7 mouse cellular contexts compared by ENCODE assay signal in genomic region chr15:79804352-79805071, GRCm38 (mm10). TPM values are rescaled to one million over a fixed set of nuclear protein-coding genes. Genes with fewer than 3 reads are reported as not detected.
DNase-seq lines count a peak whose midpoint lies in the region; ATAC-seq and TF ChIP-seq lines count a peak whose summit lies in the region.

Gene Nptxr, minus strand, starts transcription at chr15:79804766.

- peaks cover 91% of the 10 kb centered on the region for H3K27me3 ChIP-seq in forebrain, embryonic 10.5 days (ENCODE audit: poor library complexity, severe bottlenecking)
- peaks cover 37% of the 10 kb centered on the region for H3K27me3 ChIP-seq in small intestine, adult 2 months (ENCODE audit: control insufficient read depth, insufficient read depth, low read length)

- under 1% methylated on average over 90 of the region's 91 CpGs for WGBS in forebrain, embryonic 10.5 days
- under 1% methylated on average over 87 of the region's 91 CpGs for WGBS in small intestine, adult 2 months

- no peak for TF ChIP-seq POLR2A in small intestine, adult 2 months (IDR thresholded peaks at IDR 0.05; ENCODE audit: low read depth, low read length)

- TF ChIP-seq CTCF in small intestine, adult 2 months (IDR thresholded peaks at IDR 0.05; ENCODE audit: extremely low read depth, insufficient read length, insufficient replicate concordance, low read depth, low read length), result no peak

- H3K4me3 ChIP-seq in forebrain, embryonic 10.5 days, result peak within 1 kb of the TSS; percentile 73
- peak within 1 kb of the TSS; percentile 58 for H3K4me3 ChIP-seq in small intestine, adult 2 months (ENCODE audit: low read depth, low read length)

- peak; percentile 64 for DNase-seq in Muller cell, postnatal 12 days (ENCODE audit: inconsistent ontology term)
- peak; percentile 72 to 82 for DNase-seq in adrenal gland, postnatal 36 days
- DNase-seq in forebrain, embryonic 10.5 days (ENCODE audit: extremely low spot score, low spot score), result peak; percentile 53
- peak; percentile 61 for DNase-seq in heart, postnatal 4 days
- no peak for DNase-seq in left cerebral cortex, adult 8-10 months (ENCODE audit: low spot score in 2 of 2)

- no peaks in the 10 kb centered on the region for H3K9me3 ChIP-seq in forebrain, embryonic 10.5 days

- peak within 1 kb of the TSS; percentile 79 for H3K27ac ChIP-seq in forebrain, embryonic 10.5 days
- H3K27ac ChIP-seq in small intestine, adult 2 months (ENCODE audit: insufficient read depth, low read depth, low read length), result no peak within 1 kb of the TSS

- H3K36me3 ChIP-seq in forebrain, embryonic 10.5 days (replicated peaks), result no peaks in the 10 kb centered on the region
- no peaks in the 10 kb centered on the region for H3K36me3 ChIP-seq in small intestine, adult 2 months (ENCODE audit: control insufficient read depth, insufficient read depth, low read length)

- ATAC-seq in megakaryocyte progenitor cell, adult 5-6 weeks (replicated peaks; ENCODE audit: poor library complexity), result peak; percentile 42; the same call in 1 of the 2 replicates

- H3K4me1 ChIP-seq in forebrain, embryonic 10.5 days, result peaks cover 20% of the 10 kb centered on the region
- H3K4me1 ChIP-seq in small intestine, adult 2 months (ENCODE audit: control insufficient read depth, insufficient read depth, insufficient read length, low read length), result peaks cover 3% of the 10 kb centered on the region

RNA-seq across cellular contexts. Expression of gene Nptxr, which starts in this region (rescaled TPM):
- 1 to 10 TPM; 6.0 to 6.7 TPM for total RNA-seq in adrenal gland, postnatal 36 days (2021)
- polyA plus RNA-seq in forebrain, embryonic 10.5 days (2016; fragmentation: Nextera tagmentation; extraction: Ambion mirVana), result 1.6 and 1.7 TPM in 2 replicates
- total RNA-seq in heart, postnatal 4 days (2021), result 1 to 10 TPM; 5.8 to 6.0 TPM
- 100 to 1,000 TPM; 506 to 553 (median 527) TPM for total RNA-seq in left cerebral cortex, adult 8-10 months (2022)
- 0.15 and 0.20 TPM in 2 replicates for total RNA-seq in megakaryocyte progenitor cell, adult 5-6 weeks (2015)
- 0.14 and 0.17 TPM in 2 replicates for total RNA-seq in megakaryocyte progenitor cell, adult 5-6 weeks (2017)
- polyA plus RNA-seq in small intestine, adult 2 months (2012; rRNA removed), result 1.0 and 1.3 TPM in 2 replicates

Comparison
In these comparisons a context has a peak if more than half of its experiments do, and no peak if none do; other contexts are left out.
1. RNA of gene Nptxr (total RNA-seq): 506 to 553 TPM in left cerebral cortex, adult 8-10 months; 6.0 to 6.7 TPM in adrenal gland, postnatal 36 days, 5.8 to 6.0 TPM in heart, postnatal 4 days and 0.14 to 0.20 TPM in megakaryocyte progenitor cell, adult 5-6 weeks; every median in the first group is over 10 times any median in the second.
2. Peak in ATAC-seq in megakaryocyte progenitor cell, adult 5-6 weeks; RNA of the gene not detected or under 1 TPM.
3. DNase-seq: peak in Muller cell, postnatal 12 days (single experiment), adrenal gland, postnatal 36 days (2 of 2), forebrain, embryonic 10.5 days (single experiment) and heart, postnatal 4 days (single experiment); none in left cerebral cortex, adult 8-10 months (0 of 2).